Mouse (Mus musculus) intestine, embryonic 14.5 days (tissue): ENCODE measurements around the gene Anp32b. TPM values are rescaled to one million over a fixed set of nuclear protein-coding genes. Genes with fewer than 3 reads are reported as not detected.

Experiments used
- ATAC-seq: fragments of 200-750 bp; cut with Nextera tagmentation; replicated peaks from 2 replicates; pipeline ENCODE4 v1.8.0; 2017; ENCODE audit warnings: low read depth, moderate number of reproducible peaks, moderate TSS enrichment, moderate library complexity; ENCODE audit not compliant: low FRiP score, low TSS enrichment
- DNase-seq: peaks from one replicate; pipeline ENCODE4 v3.0.0-alpha.2; 2018; ENCODE audit warnings: low spot score
- H3K27ac ChIP-seq: fragments of 300-500 bp; sonication (generic); 2 replicates; pipeline ENCODE4 v1.5.1; 2014; ENCODE audit warnings: low read depth, mild to moderate bottlenecking, control low read depth
- H3K27me3 ChIP-seq: fragments of 300-500 bp; sonication (generic); replicated peaks from 2 replicates; pipeline ENCODE4 v1.6.1; 2014; ENCODE audit warnings: low read length, control low read depth; ENCODE audit not compliant: control insufficient read depth, insufficient read depth
- H3K36me3 ChIP-seq: fragments of 300-500 bp; sonication (generic); 2 replicates; pipeline ENCODE4 v1.6.1; 2014; ENCODE audit warnings: low read length, control low read depth; ENCODE audit not compliant: control insufficient read depth, insufficient read depth
- H3K4me1 ChIP-seq: fragments of 300-500 bp; sonication (generic); replicated peaks from 2 replicates; pipeline ENCODE4 v1.6.1; 2014; ENCODE audit warnings: low read length, control low read depth, mixed read lengths; ENCODE audit not compliant: control insufficient read depth, insufficient read depth
- H3K4me2 ChIP-seq: fragments of 300-500 bp; sonication (generic); 2 replicates; pipeline ENCODE4 v1.6.1; 2014; ENCODE audit warnings: low read length
- H3K4me3 ChIP-seq: fragments of 300-500 bp; sonication (generic); 2 replicates; pipeline ENCODE4 v1.5.1; 2014; ENCODE audit warnings: low read depth, low read length, control low read depth, mixed read lengths
- H3K9ac ChIP-seq: fragments of 300-500 bp; sonication (generic); 2 replicates; pipeline ENCODE4 v1.6.1; 2014; ENCODE audit warnings: mild to moderate bottlenecking, low read length
- H3K9me3 ChIP-seq: fragments of 300-500 bp; sonication (generic); 2 replicates; pipeline ENCODE4 v1.6.1; 2016; ENCODE audit warnings: low read length, control low read depth; ENCODE audit not compliant: control insufficient read depth
- WGBS: fragments of 180-500 bp; shearing (Covaris S2); extraction: QIAGEN DNeasy Blood & Tissue Kit; methylation state at CpG from one replicate; pipeline ENCODE4 v1.1.7; 2014; 5-methylcytosine and 5-hydroxymethylcytosine counted together
- polyA plus RNA-seq: library from polyadenylated mRNA; unstranded; fragments of >200 nt; fragmentation: Nextera tagmentation; extraction: Ambion mirVana; gene quantifications from 2 replicates; pipeline ENCODE4 v1.2.1, GENCODE M21; 2014

Gene Anp32b
- polyA plus RNA-seq, 1 experiment from 2014 or later: 261 TPM

DNA sequence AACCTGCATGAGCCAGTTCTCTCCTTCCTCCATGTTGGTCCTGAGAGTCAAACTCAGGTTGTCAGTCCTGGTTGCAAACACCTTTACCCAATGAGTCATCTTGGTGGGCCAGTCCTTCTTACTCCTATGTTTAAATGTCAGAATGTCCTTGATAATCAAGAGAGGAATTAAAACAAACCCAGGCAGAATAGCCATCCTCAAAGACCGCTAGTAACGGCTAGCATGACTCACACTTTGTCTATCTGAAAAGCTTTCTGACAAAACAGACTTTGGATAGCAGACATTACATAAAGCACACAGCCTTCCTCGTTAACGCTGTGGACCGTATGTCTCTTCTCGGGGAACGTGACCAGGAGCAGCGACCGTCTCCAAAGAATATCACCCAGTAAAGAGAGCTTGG lies 31.9 kb upstream of the Anp32b start:
- Histone ChIP-seq H3K9ac (no peak overlapping the region), H3K9me3 (no peaks in the 10 kb centered on the region), H3K4me3 (no peak overlapping the region), H3K27ac (no peak overlapping the region), H3K4me2 (no peak overlapping the region), H3K4me1 (no peaks in the 10 kb centered on the region), H3K27me3 (no peaks in the 10 kb centered on the region), H3K36me3 (no peaks in the 10 kb centered on the region)
- WGBS: 82% methylated on average over 9 of the region's 9 CpGs
- DNase-seq (no peak), ATAC-seq (no peak)

DNA sequence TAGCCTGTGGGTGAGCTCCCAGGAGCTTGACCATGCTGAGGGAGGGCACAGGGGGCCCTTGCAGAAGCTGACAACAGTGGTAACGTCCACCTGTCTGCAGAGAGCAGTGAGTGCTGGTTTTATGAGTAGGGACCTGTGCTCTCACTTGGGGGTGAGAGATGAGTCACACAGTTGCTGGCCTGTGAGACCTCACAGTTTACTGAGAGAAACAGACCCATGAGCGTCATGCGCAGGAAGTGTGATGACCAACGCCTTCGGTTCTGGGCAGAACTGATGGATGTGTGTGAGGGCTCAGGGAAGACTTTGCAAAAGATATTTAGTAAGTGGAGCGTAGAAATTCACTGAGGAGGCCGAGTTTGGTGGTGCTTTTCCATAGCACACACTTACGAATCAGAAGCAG lies 28.1 kb upstream of the Anp32b start:
- no peak overlapping the region for H3K4me2 ChIP-seq
- H3K4me3 ChIP-seq: no peak overlapping the region
- no peaks in the 10 kb centered on the region for H3K4me1 ChIP-seq
- no peaks in the 10 kb centered on the region for H3K36me3 ChIP-seq
- no peak overlapping the region for H3K9ac ChIP-seq
- H3K27me3 ChIP-seq: no peaks in the 10 kb centered on the region
- H3K9me3 ChIP-seq: no peaks in the 10 kb centered on the region
- WGBS: 58% methylated on average over 8 of the region's 8 CpGs
- no peak for ATAC-seq
- no peak for DNase-seq
- H3K27ac ChIP-seq: no peak overlapping the region

DNA sequence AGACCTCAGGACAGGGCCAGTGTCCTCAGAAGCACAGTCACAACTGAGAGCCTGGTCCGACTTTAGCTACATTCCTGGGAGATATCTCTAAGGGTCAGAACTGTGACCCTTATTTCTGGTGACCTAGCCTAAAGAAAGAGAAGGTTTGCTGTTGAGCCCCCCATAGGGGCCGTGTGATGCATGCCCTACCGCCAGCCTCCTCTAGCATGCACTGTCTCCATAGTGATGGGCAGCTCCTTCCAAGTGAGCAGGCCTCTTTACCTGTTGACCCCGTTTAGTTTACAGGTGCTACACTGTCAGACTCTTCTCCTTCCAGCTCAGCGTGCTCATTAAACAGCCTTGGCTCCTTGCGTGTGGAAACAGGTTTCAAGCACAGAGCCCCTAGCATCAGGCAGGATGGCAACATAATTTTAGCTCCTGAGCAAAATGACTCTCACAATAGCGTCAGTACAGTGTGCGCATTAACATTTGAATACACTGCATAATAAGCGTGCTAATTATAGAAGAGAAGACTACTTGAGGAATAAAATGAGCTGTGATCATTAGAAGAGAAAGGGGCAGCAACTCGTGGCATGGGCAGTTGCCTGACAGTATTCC lies 21.7 kb upstream of the Anp32b start:
- 62% methylated on average over 10 of the region's 10 CpGs for WGBS
- no peak overlapping the region for H3K9ac ChIP-seq
- no peak overlapping the region for H3K27ac ChIP-seq
- H3K4me2 ChIP-seq: no peak overlapping the region
- no peak overlapping the region for H3K4me3 ChIP-seq
- no peak for ATAC-seq
- no peak for DNase-seq
- no peaks in the 10 kb centered on the region for H3K27me3 ChIP-seq
- no peaks in the 10 kb centered on the region for H3K36me3 ChIP-seq
- H3K9me3 ChIP-seq: no peaks in the 10 kb centered on the region
- H3K4me1 ChIP-seq: no peaks in the 10 kb centered on the region

DNA sequence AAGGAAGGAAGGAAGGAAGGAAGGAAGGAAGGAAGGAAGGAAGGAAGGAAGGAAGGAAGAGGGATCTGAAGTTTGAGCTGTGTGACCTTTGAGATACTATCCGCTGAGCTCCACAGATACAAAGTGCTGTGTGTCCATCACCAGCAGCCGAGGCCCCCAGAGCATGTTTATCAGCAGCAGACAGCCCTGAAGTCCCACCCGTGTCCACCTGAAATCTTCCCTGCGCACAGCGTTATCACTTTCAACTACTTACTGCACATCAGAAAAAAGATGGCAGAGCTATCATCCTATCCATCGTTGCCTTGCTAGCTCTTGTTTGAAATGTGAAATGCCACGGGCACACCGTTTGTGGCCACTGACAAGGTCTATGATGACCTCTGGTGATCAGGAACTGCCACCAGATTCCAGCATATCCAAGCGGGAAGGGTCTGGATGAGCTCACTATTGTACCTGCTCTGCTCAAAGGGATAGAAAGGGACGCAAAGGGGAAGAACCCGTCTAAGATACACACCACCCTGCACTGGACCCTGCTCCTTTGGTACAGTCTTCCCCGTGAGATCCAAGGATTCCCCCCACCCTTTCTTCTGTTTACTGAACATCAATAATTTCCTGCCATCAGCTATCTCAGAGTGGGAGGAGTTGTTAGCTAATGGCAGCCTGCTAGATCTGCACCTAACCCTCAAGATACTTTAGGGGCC lies 18.2 kb upstream of the Anp32b start:
- no peak overlapping the region for H3K4me3 ChIP-seq
- no peaks in the 10 kb centered on the region for H3K27me3 ChIP-seq
- no peaks in the 10 kb centered on the region for H3K9me3 ChIP-seq
- 69% methylated on average over 12 of the region's 12 CpGs for WGBS
- DNase-seq (no peak), ATAC-seq (no peak)
- no peaks in the 10 kb centered on the region for H3K36me3 ChIP-seq
- H3K4me1 ChIP-seq: no peaks in the 10 kb centered on the region
- no peak overlapping the region for H3K27ac ChIP-seq
- H3K4me2 ChIP-seq: no peak overlapping the region
- H3K9ac ChIP-seq: no peak overlapping the region

DNA sequence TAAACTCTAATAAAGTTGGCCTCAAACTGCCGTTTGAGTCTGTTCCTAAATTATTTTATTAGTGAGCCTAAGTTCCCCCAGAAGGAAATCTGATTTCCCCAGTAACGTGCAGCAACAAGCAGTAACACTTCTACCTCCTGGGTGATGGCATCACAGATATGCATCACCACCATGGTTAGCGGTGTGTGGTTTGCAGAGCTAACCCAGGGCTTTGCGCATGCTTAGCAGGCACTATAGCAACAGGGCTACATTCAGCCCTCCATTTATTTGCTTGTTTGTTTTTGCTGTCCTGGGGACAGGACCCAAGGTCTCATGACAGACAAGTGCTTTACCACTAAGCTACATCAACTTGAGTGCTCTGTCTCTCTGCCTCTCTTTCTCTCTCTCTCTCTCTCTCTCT lies 8.2 kb upstream of the Anp32b start:
- no peak overlapping the region for H3K4me3 ChIP-seq
- H3K9me3 ChIP-seq: no peaks in the 10 kb centered on the region
- DNase-seq: no peak
- H3K4me1 ChIP-seq: no peaks in the 10 kb centered on the region
- ATAC-seq: no peak
- 70% methylated on average over 4 of the region's 4 CpGs for WGBS
- no peak overlapping the region for H3K27ac ChIP-seq
- no peak overlapping the region for H3K4me2 ChIP-seq
- H3K9ac ChIP-seq: no peak overlapping the region
- no peaks in the 10 kb centered on the region for H3K27me3 ChIP-seq
- no peaks in the 10 kb centered on the region for H3K36me3 ChIP-seq

DNA sequence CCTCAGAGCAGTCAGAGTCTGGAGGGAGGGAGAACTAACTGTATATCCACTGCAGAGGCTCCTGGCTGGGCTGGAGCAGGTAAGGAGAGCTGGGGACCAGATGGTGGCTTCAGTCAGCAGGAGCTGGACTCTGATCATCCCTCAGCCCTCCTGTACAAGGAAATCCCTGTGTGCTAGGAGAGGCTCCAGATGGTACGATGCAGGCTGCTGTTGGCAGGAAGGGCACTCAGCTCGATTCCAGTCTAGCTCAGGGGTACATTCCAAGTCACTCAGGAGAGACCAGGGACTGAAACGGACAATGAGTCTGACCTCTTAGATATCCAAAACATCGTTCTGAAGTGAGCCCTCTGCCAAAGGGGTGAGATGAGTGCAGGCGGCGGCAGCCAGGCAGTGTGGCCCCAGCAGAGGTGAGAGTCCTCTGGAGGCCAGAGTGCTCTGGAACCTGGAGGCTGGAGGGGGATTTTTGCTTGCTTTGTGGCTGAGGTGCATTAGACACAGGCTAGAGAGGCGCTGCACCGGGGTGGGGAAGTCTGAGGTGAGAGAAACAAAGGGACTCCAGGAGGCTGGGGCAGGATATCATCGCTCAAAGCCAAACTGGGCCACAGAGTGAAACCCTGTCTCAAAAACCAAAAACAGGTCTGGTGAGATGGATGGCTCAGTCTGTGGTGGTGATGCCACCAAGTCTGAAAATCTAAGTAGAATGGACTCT lies 5.3 kb upstream of the Anp32b start:
- no peak overlapping the region for H3K27ac ChIP-seq
- 56% methylated on average over 9 of the region's 9 CpGs for WGBS

DNA sequence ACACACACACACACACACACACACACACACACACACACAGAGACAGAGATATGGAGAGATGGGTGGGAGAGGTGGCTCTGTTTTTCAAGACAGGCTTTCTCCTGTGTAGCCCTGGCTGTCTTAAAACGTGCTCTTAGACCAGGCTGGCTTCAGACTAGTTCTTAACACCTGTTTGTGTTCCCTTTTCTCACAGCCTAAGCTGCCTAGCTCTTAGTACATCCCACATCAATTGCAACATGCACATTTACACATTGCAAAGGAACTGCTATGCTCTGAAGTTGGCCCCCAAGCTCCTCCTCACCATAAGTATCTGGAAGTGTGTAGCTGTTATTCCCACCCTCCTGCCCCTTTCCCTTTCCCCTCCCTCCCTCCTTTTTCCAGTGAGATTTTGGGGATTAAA lies 3.2 kb upstream of the Anp32b start:
- Histone ChIP-seq H3K9me3 (no peaks in the 10 kb centered on the region), H3K4me2 (no peak overlapping the region), H3K4me3 (no peak overlapping the region), H3K36me3 (no peaks in the 10 kb centered on the region), H3K27ac (no peak overlapping the region), H3K27me3 (no peaks in the 10 kb centered on the region), H3K9ac (no peak overlapping the region), H3K4me1 (no peaks in the 10 kb centered on the region)
- WGBS: 56% methylated on average over 1 of the region's 1 CpGs
- DNase-seq: no peak
- ATAC-seq: no peak

More for the DNA sequence above, 5.3 kb upstream of the Anp32b start:
- ATAC-seq: no peak
- Histone ChIP-seq H3K9me3 (no peaks in the 10 kb centered on the region), H3K27me3 (no peaks in the 10 kb centered on the region), H3K9ac (no peak overlapping the region), H3K4me2 (no peak overlapping the region), H3K4me3 (no peak overlapping the region), H3K36me3 (no peaks in the 10 kb centered on the region), H3K4me1 (no peaks in the 10 kb centered on the region)
- no peak for DNase-seq

DNA sequence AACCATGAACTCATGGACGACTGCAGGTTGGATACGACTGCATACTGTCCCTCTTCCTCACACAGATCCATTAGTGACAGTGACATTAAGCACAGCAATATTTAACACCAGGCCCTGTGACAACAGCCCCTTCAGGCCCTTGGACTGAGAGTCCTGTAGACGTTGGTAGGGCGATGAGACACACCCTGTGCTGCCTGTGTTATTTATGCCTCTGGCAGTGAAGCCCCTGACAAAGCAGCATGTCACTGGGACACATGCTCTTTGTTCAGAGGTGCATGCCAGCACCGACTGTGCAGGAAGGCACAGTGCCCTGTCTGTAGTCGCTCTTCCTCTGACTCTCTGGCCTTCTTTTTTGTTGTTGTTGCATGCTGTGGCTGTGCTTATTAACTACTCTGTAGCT lies 1.8 kb upstream of the Anp32b start:
- Histone ChIP-seq H3K27me3 (no peaks in the 10 kb centered on the region), H3K9me3 (no peaks in the 10 kb centered on the region), H3K27ac (no peak overlapping the region), H3K36me3 (no peaks in the 10 kb centered on the region), H3K9ac (no peak overlapping the region), H3K4me2 (no peak overlapping the region), H3K4me3 (no peak overlapping the region), H3K4me1 (peaks cover 11% of the 10 kb centered on the region)
- WGBS: 51% methylated on average over 6 of the region's 6 CpGs
- ATAC-seq (no peak), DNase-seq (no peak)
